Mouse (Mus musculus): ENCODE measurements around the gene Agpat3.
"Not testable (repeated sequence)": the region's sequence is repeated elsewhere in the genome, so short reads cannot be mapped to it uniquely, and the experiment has no call there.

Gene Agpat3

GRCm38 (mm10) chr10:78360290-78360711, 8.0 kb upstream of the Agpat3 start:
- DNase-seq: peak; percentile 55

- not testable (repeated sequence) for DNase-seq
Measured at GRCm38 (mm10) chr10:78358999-78359398, 6.7 kb upstream of the Agpat3 start.

GRCm38 (mm10) chr10:78358266-78358665, 6.0 kb upstream of the Agpat3 start:
- DNase-seq: no peak

GRCm38 (mm10) chr10:78357742-78358141, 5.5 kb upstream of the Agpat3 start:
- DNase-seq: no peak

- peak; percentile 53 for DNase-seq
Measured at GRCm38 (mm10) chr10:78355931-78356593, 3.8 kb upstream of the Agpat3 start.

GRCm38 (mm10) chr10:78353196-78353595, 907 bp upstream of the Agpat3 start:
- no peak for DNase-seq

- DNase-seq: no peak
Measured at GRCm38 (mm10) chr10:78352666-78353030, 359 bp upstream of the Agpat3 start.

- DNase-seq: peak; percentile 64
Measured at GRCm38 (mm10) chr10:78351564-78351886, 764 bp downstream of the Agpat3 start.

GRCm38 (mm10) chr10:78350796-78351556, 1.3 kb downstream of the Agpat3 start:
- no peak for DNase-seq

- DNase-seq: peak; percentile 73
Measured at GRCm38 (mm10) chr10:78349464-78350165, 2.7 kb downstream of the Agpat3 start.

GRCm38 (mm10) chr10:78348211-78348610, 4.1 kb downstream of the Agpat3 start:
- no peak for DNase-seq

- peak; percentile 52 for DNase-seq
Measured at GRCm38 (mm10) chr10:78347486-78347885, 4.8 kb downstream of the Agpat3 start.

- DNase-seq: no peak
Measured at GRCm38 (mm10) chr10:78345466-78345865, 6.8 kb downstream of the Agpat3 start.

- DNase-seq: no peak
Measured at GRCm38 (mm10) chr10:78342091-78342490, 10.2 kb downstream of the Agpat3 start.

- DNase-seq: no peak
Measured at GRCm38 (mm10) chr10:78338180-78338579, 14.1 kb downstream of the Agpat3 start.

GRCm38 (mm10) chr10:78334923-78335561, 17.2 kb downstream of the Agpat3 start:
- no peak for DNase-seq

GRCm38 (mm10) chr10:78331577-78331976, 20.7 kb downstream of the Agpat3 start:
- no peak for DNase-seq

GRCm38 (mm10) chr10:78329305-78329704, 23.0 kb downstream of the Agpat3 start:
- no peak for DNase-seq

- no peak for DNase-seq
Measured at GRCm38 (mm10) chr10:78328011-78328575, 24.2 kb downstream of the Agpat3 start.

GRCm38 (mm10) chr10:78325916-78326647, 26.2 kb downstream of the Agpat3 start:
- DNase-seq: no peak

- DNase-seq: peak; percentile 44
Measured at GRCm38 (mm10) chr10:78324556-78325164, 27.6 kb downstream of the Agpat3 start.

Data from kidney, adult 18-20 months (tissue).